Mouse (Mus musculus) heart, embryonic 14.5 days (tissue): ENCODE data around the gene Krtap4-7. TPM values are rescaled to one million over a fixed set of nuclear protein-coding genes. Genes with fewer than 3 reads are reported as not detected.

Experiments used
- ATAC-seq: fragments of 200-750 bp; cut with Nextera tagmentation; 2 replicates; pipeline ENCODE4 v1.8.0; 2017; ENCODE audit warnings: low read depth, moderate TSS enrichment; ENCODE audit not compliant: insufficient number of reproducible peaks, insufficient read depth, low FRiP score
- H3K27ac ChIP-seq, 2 experiments: fragments of 200-500 bp in 1 of 2; fragments of 300-500 bp in 1 of 2; sonication (generic) in 1 of 2; replicated peaks in 1 of 2; 2 replicates each; pipeline ENCODE4 v1.5.1; 2012 to 2014; ENCODE audit warnings: low read depth in 2 of 2, low read length in 2 of 2, control low read depth in 1 of 2, mild to moderate bottlenecking in 1 of 2, mixed read lengths in 1 of 2; ENCODE audit not compliant: control insufficient read depth in 1 of 2, insufficient read depth in 1 of 2
- H3K27me3 ChIP-seq: fragments of 300-500 bp; sonication (generic); 2 replicates; pipeline ENCODE4 v1.6.1; 2014; ENCODE audit warnings: mild to moderate bottlenecking, low read length, control low read depth; ENCODE audit not compliant: control insufficient read depth, insufficient read depth
- H3K36me3 ChIP-seq: fragments of 300-500 bp; sonication (generic); 2 replicates; pipeline ENCODE4 v1.6.1; 2014; ENCODE audit warnings: mild to moderate bottlenecking, control low read depth, low read length, mixed read lengths; ENCODE audit not compliant: control insufficient read depth, insufficient read depth
- H3K4me1 ChIP-seq, 2 experiments: fragments of 200-500 bp in 1 of 2; fragments of 300-500 bp in 1 of 2; sonication (generic) in 1 of 2; 2 replicates each; pipeline ENCODE4 v1.6.1; 2012 to 2014; ENCODE audit warnings: low read length in 2 of 2, control low read depth in 1 of 2, mixed read lengths in 1 of 2; ENCODE audit not compliant: control insufficient read depth in 2 of 2, insufficient read depth in 2 of 2
- H3K4me2 ChIP-seq: fragments of 300-500 bp; sonication (generic); 2 replicates; pipeline ENCODE4 v1.6.1; 2014; ENCODE audit warnings: mild to moderate bottlenecking, low read length
- H3K4me3 ChIP-seq, 2 experiments: fragments of 200-500 bp in 1 of 2; fragments of 300-500 bp in 1 of 2; sonication (generic) in 1 of 2; 2 replicates each; pipeline ENCODE4 v1.5.1; 2012 to 2014; ENCODE audit warnings: low read length in 2 of 2, mild to moderate bottlenecking in 2 of 2, control low read depth in 1 of 2, low read depth in 1 of 2, moderate library complexity in 1 of 2; ENCODE audit not compliant: control insufficient read depth in 1 of 2, insufficient read depth in 1 of 2
- H3K9ac ChIP-seq: fragments of 300-500 bp; sonication (generic); 2 replicates; pipeline ENCODE4 v1.6.1; 2014; ENCODE audit warnings: mild to moderate bottlenecking, low read length
- H3K9me3 ChIP-seq: fragments of 300-500 bp; sonication (generic); 2 replicates; pipeline ENCODE4 v1.6.1; 2016; ENCODE audit warnings: low read length, control low read depth; ENCODE audit not compliant: control insufficient read depth
- WGBS: fragments of 180-500 bp; shearing (Covaris S2); extraction: QIAGEN DNeasy Blood & Tissue Kit; methylation state at CpG from one replicate; pipeline ENCODE4 v1.1.7; 2014; 5-methylcytosine and 5-hydroxymethylcytosine counted together
- polyA plus RNA-seq: library from polyadenylated mRNA; unstranded; fragments of >200 nt; fragmentation: Nextera tagmentation; extraction: Ambion mirVana; gene quantifications from 2 replicates; pipeline ENCODE4 v1.2.1, GENCODE M21; 2014

The Krtap4-7 gene
- polyA plus RNA-seq, 1 experiment from 2014 or later, result not detected

DNA sequence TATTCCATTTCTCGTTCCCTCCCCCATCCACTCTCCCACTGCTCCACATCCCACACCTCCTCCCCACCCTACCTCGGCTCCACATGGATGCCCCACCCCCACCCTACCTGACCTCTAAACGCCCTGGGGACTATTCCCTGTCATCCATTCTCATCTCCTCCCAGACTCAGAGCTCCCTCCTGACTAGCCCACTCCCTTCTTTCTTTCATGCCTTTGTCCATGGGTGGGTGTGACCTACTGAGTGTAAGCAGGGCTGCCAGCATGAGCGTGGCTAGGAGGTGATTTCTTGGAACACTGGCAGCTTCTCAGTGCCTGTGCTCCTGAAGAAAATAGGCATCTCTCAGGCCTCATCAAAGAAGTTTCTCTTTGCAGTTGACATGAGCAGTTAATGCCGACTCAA lies 13.2 kb upstream of the Krtap4-7 start:
- no peak overlapping the region for H3K4me2 ChIP-seq
- no peak for ATAC-seq
- H3K4me3 ChIP-seq, result no peak overlapping the region
- no peaks in the 10 kb centered on the region for H3K27me3 ChIP-seq
- no peaks in the 10 kb centered on the region for H3K4me1 ChIP-seq
- no peaks in the 10 kb centered on the region for H3K9me3 ChIP-seq
- 50% methylated on average over 5 of the region's 5 CpGs for WGBS
- no peaks in the 10 kb centered on the region for H3K36me3 ChIP-seq
- H3K9ac ChIP-seq, result no peak overlapping the region
- H3K27ac ChIP-seq, result no peak overlapping the region

DNA sequence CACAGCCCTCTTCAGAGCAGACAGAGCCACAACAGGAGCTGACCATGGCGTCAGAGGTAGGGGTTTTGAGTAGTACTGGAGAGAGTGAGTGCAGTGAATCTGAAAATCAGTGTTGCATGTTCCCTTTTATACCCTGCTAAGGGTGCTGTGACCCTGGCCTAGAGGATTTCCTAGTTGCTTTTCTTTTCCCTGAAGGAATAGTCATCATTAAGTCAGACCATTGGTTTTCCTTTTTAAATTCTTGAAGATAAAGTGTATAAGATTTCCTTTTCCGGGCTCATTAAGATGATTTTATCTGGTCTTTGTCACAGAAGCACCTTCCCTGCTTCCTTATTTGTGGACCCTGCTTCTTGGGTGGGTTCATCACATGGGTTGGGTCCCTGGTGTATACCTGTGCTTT lies 6.2 kb upstream of the Krtap4-7 start, which contains the start of gene Gm11555:
TSS of gene Gm11555 (minus strand) at position 101 of the 400 bp plus-strand sequence.
- no peak within 1 kb of the TSS for H3K4me2 ChIP-seq
- no peaks in the 10 kb centered on the region for H3K36me3 ChIP-seq
- H3K4me1 ChIP-seq, result no peaks in the 10 kb centered on the region
- ATAC-seq, result no peak
- H3K9me3 ChIP-seq, result no peaks in the 10 kb centered on the region
- no peaks in the 10 kb centered on the region for H3K27me3 ChIP-seq
- H3K27ac ChIP-seq, result no peak within 1 kb of the TSS
- no peak within 1 kb of the TSS for H3K9ac ChIP-seq
- 69% methylated on average over 2 of the region's 2 CpGs for WGBS
- no peak within 1 kb of the TSS for H3K4me3 ChIP-seq

DNA sequence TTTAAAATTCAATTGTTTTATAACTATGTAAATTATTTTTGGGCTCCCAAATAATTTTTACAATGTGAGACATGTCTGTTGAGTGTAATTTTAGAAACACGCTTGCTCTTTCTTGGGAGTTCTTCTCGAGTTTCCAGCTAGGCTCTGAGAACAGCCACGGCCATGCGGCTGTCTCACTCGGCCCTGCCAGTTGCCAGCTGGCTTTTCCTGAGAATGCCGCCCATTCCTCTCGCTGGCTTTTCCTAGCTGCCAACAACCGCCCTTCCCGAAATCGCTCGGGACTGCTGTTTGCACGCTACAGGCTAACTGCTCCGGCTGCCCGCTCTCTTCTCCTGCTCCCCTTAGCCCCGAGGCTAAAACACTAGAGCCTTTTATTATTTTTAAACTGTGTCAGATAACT lies 2.6 kb upstream of the Krtap4-7 start:
- Histone ChIP-seq H3K27me3 (no peaks in the 10 kb centered on the region), H3K9ac (no peak overlapping the region), H3K9me3 (no peaks in the 10 kb centered on the region), H3K4me1 (no peaks in the 10 kb centered on the region), H3K4me3 (no peak overlapping the region), H3K4me2 (no peak overlapping the region), H3K27ac (no peak overlapping the region), H3K36me3 (no peaks in the 10 kb centered on the region)
- ATAC-seq, result no peak
- 81% methylated on average over 15 of the region's 15 CpGs for WGBS

DNA sequence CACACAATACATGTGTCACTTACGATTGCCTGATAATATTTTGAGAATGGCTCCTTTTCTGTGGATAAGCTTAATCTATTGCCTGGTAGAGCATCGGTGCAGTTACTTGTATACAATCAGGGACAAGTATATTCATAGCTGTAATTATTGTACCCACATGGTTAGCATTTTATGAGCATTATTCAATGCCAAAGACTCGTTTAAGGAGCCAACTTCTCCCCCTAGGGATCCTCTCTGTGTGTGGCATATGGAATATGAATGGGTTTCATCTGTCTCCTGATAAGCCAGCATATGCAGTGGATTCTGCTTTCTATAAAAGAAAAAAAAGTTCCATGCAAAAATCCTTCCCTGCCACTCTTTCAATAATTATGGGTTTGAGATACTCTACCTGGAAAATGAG lies 462 bp upstream of the Krtap4-7 start:
- H3K36me3 ChIP-seq, result no peaks in the 10 kb centered on the region
- no peak overlapping the region for H3K4me3 ChIP-seq
- 75% methylated on average over 3 of the region's 3 CpGs for WGBS
- H3K9ac ChIP-seq, result no peak overlapping the region
- no peak overlapping the region for H3K27ac ChIP-seq
- H3K27me3 ChIP-seq, result no peaks in the 10 kb centered on the region
- no peak for ATAC-seq
- H3K9me3 ChIP-seq, result no peaks in the 10 kb centered on the region
- no peaks in the 10 kb centered on the region for H3K4me1 ChIP-seq
- no peak overlapping the region for H3K4me2 ChIP-seq

DNA sequence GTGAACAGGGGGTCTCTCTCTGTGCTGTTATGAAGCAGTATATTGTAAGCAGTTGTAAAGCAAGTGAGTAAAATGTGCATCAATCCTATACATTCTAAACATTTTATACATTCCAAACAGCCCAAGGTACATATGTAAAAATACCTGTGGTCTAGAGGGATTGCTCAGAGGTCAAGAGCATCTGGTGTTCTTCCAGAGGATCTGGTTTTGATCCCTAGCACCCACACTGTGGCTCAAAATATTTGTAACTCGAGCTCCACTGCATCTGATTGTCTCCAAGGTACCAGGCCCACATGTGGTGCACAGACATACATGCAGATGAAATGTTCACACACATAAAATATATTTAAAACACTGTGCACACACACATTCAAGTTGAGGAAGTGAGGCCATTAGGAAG lies 3.0 kb downstream of the Krtap4-7 start:
- Histone ChIP-seq H3K27me3 (no peaks in the 10 kb centered on the region), H3K27ac (no peak overlapping the region), H3K4me1 (no peaks in the 10 kb centered on the region), H3K9me3 (no peaks in the 10 kb centered on the region), H3K4me2 (no peak overlapping the region), H3K9ac (no peak overlapping the region), H3K36me3 (no peaks in the 10 kb centered on the region), H3K4me3 (no peak overlapping the region)
- no peak for ATAC-seq
- 31% methylated on average over 1 of the region's 1 CpGs for whole genome bisulfite sequencing

DNA sequence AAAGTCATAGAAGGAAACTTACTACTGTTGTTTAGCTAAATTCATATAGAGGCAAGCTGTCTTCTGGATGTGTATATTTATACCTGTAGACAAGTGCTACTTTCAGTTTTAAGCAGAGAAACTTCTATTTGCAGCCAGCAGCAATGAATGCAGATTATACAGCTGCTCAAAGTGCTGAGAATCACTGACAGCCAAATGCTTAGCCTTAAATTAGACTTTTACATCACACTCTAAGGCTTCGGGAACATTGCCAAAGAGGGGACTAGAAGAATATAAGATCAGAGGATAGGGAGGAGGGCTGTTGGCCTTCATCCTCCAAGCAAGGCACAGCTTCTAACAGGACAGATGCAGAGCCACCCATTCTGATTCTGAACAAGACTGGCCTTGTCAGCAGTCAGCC lies 6.8 kb downstream of the Krtap4-7 start:
- no peak for ATAC-seq
- H3K4me1 ChIP-seq, result no peaks in the 10 kb centered on the region
- H3K4me3 ChIP-seq, result no peak overlapping the region
- H3K27me3 ChIP-seq, result no peaks in the 10 kb centered on the region
- no peaks in the 10 kb centered on the region for H3K36me3 ChIP-seq
- H3K9ac ChIP-seq, result no peak overlapping the region
- no peak overlapping the region for H3K27ac ChIP-seq
- no peaks in the 10 kb centered on the region for H3K9me3 ChIP-seq
- 44% methylated on average over 1 of the region's 1 CpGs for WGBS
- H3K4me2 ChIP-seq, result no peak overlapping the region

DNA sequence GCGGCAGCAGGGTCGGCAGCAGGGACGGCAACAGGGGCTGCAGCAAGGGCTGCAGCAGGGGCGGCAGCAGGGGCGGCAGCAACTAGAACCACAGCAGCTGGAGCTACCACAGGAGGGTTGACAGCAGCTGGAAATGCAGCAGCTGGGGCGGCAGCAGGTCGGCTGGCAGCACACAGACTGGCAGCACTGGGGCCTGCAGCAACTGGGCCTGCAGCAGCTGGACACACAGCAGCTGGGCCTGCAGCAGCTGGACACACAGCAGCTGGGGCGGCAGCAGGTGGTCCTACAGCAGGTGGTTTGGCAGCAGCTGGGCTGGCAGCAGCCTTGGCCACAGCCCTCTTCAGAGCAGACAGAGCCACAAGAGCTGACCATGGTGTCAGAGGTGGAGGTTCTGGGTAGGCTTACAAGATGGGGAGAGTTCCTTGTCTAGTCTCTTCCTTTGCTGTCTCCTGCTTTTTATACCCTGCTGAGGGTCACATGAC lies 9.2 kb downstream of the Krtap4-7 start, which contains the start of gene Krtap4-2:
TSS of gene Krtap4-2 (minus strand) at position 432 of the 482 bp plus-strand sequence.
- ATAC-seq, result no peak
- Histone ChIP-seq H3K36me3 (no peaks in the 10 kb centered on the region), H3K4me1 (no peaks in the 10 kb centered on the region), H3K27me3 (no peaks in the 10 kb centered on the region), H3K9ac (no peak within 1 kb of the TSS), H3K27ac (no peak within 1 kb of the TSS), H3K9me3 (no peaks in the 10 kb centered on the region), H3K4me3 (no peak within 1 kb of the TSS), H3K4me2 (no peak within 1 kb of the TSS)
- WGBS, result 30% methylated on average over 8 of the region's 8 CpGs

DNA sequence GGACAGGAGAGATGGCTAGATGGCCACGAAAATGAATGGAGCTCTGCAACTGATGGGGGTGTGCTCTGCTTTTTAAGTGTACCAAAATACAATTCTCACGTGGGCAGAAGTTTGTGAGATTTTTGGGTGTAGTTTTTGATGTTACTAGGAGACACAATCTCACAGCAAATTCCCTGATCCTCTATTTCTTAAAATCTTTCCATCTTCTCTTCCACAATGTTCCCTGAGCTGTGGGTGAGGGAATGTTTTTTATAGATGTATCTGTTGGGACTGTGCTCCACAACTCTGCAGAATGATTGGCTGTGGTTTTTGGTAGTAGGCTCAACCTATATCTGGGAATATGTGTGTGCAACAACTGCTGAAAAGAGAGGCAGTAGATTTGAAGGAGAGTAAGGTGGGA lies 10.6 kb downstream of the Krtap4-7 start:
- H3K36me3 ChIP-seq, result no peaks in the 10 kb centered on the region
- no peaks in the 10 kb centered on the region for H3K27me3 ChIP-seq
- no peak overlapping the region for H3K4me3 ChIP-seq
- 73% methylated on average over 2 of the region's 2 CpGs for WGBS
- H3K4me2 ChIP-seq, result no peak overlapping the region
- H3K4me1 ChIP-seq, result no peaks in the 10 kb centered on the region
- ATAC-seq, result no peak
- H3K9me3 ChIP-seq, result no peaks in the 10 kb centered on the region
- no peak overlapping the region for H3K27ac ChIP-seq
- no peak overlapping the region for H3K9ac ChIP-seq
